Mouse (Mus musculus): Measurements from ENCODE around the gene Nsmce3.

GRCm38 (mm10) chr7:64840946-64841659, 31.7 kb downstream of the Nsmce3 start:
- TF ChIP-seq MEF2A (IDR thresholded peaks at IDR 0.05; ENCODE audit: borderline replicate concordance, low read depth, low read length) (no peak), POLR2A (IDR thresholded peaks at IDR 0.05; ENCODE audit: low read depth, low read length) (no peak), CTCF (conservative IDR thresholded peaks at IDR 0.05 in 1 of 2, IDR thresholded peaks at IDR 0.05 in 1 of 2; ENCODE audit: low read depth in 2 of 2, low read length in 2 of 2) (0 out of 4 replicates have a peak, but pooled peaks of 1 of the 2 experiments have one; percentile 0), POLR2AphosphoS2 (IDR thresholded peaks at IDR 0.05; ENCODE audit: low read depth, low read length) (no peak), USF1 (IDR thresholded peaks at IDR 0.05; ENCODE audit: low read depth, low read length) (no peak), GABPA (IDR thresholded peaks at IDR 0.05; ENCODE audit: insufficient replicate concordance, low read depth, low read length) (no peak), MYC (IDR thresholded peaks at IDR 0.05; ENCODE audit: low read depth, low read length) (no peak), TCF12 (IDR thresholded peaks at IDR 0.05; ENCODE audit: low read depth, low read length) (0 out of 2 replicates have a peak, but pooled peaks have one; percentile 32), MAX (IDR thresholded peaks at IDR 0.05; ENCODE audit: low read length) (no peak), CHD1 (IDR thresholded peaks at IDR 0.05; ENCODE audit: low read depth, low read length) (no peak), ELF1 (IDR thresholded peaks at IDR 0.05; ENCODE audit: low read depth, low read length) (no peak), ZNF384 (IDR thresholded peaks at IDR 0.05; ENCODE audit: low read depth, low read length) (no peak), EP300 (IDR thresholded peaks at IDR 0.05; ENCODE audit: low read length) (0 out of 2 replicates have a peak, but pooled peaks have one; percentile 27), UBTF (IDR thresholded peaks at IDR 0.05; ENCODE audit: low read depth, low read length) (no peak)
